ENCODE assay signal across 8 mouse cellular contexts in genomic region chr14:62331866-62332619, GRCm38 (mm10). TPM values are rescaled to one million over a fixed set of nuclear protein-coding genes. Genes with fewer than 3 reads are reported as not detected.
DNase-seq lines count a peak whose midpoint lies in the region; ATAC-seq and TF ChIP-seq lines count a peak whose summit lies in the region.

No protein-coding gene starts in this region.

- H3K9me3 ChIP-seq in G1E (replicated peaks) = no peaks in the 10 kb centered on the region
- H3K9me3 ChIP-seq in forebrain, postnatal 0 days (ENCODE audit: low read length) = no peaks in the 10 kb centered on the region
- no peaks in the 10 kb centered on the region for H3K9me3 ChIP-seq in lung, embryonic 16.5 days (ENCODE audit: control insufficient read depth, low read length)

- TF ChIP-seq CTCF in G1E (IDR thresholded peaks at IDR 0.05; ENCODE audit: low read depth, low read length) = no peak
- no peak for TF ChIP-seq CTCF in forebrain, postnatal 0 days (IDR thresholded peaks at IDR 0.05; ENCODE audit: low read depth)

- DNase-seq in G1E (ENCODE audit: low spot score) = peak; percentile 82
- peak; percentile 89 to 91 for DNase-seq in cerebellum, adult 18-20 months
- peak; percentile 91 for DNase-seq in forebrain, postnatal 0 days
- peak; percentile 41 for DNase-seq in layer of hippocampus, adult 9-10 months (ENCODE audit: low spot score)
- peak; percentile 71 for DNase-seq in ovary, postnatal 10 days (ENCODE audit: low spot score)
- DNase-seq in thymus, postnatal 10 days (ENCODE audit: low spot score in 2 of 2) = peak; percentile 79 to 85

- peak; percentile 72 for ATAC-seq in G1E (ENCODE audit: extremely low read depth, insufficient number of reproducible peaks, low FRiP score, poor library complexity, severe bottlenecking)
- ATAC-seq in forebrain, postnatal 0 days = peak; percentile 89
- peak; percentile 84 to 91 for ATAC-seq in hematopoietic stem cell, adult 5-6 weeks (replicated peaks in 1 of 2; ENCODE audit: insufficient read depth in 1 of 2, low FRiP score in 2 of 2, low TSS enrichment in 1 of 2, low read depth in 1 of 2, poor library complexity in 2 of 2, severe bottlenecking in 2 of 2)
- peak; percentile 85 for ATAC-seq in lung, embryonic 16.5 days (ENCODE audit: low read depth)

- peak overlapping the region; percentile 78 for H3K4me3 ChIP-seq in G1E (ENCODE audit: low read depth, low read length)
- H3K4me3 ChIP-seq in forebrain, postnatal 0 days (ENCODE audit: low read depth, low read length) = peak overlapping the region; percentile 80
- peak overlapping the region; percentile 77 for H3K4me3 ChIP-seq in lung, embryonic 16.5 days (ENCODE audit: low read length)

- H3K27me3 ChIP-seq in G1E (ENCODE audit: insufficient read depth, low read length) = no peaks in the 10 kb centered on the region
- no peaks in the 10 kb centered on the region for H3K27me3 ChIP-seq in forebrain, postnatal 0 days (ENCODE audit: insufficient read depth, low read length)
- no peaks in the 10 kb centered on the region for H3K27me3 ChIP-seq in lung, embryonic 16.5 days (ENCODE audit: control insufficient read depth, insufficient read depth, low read depth, low read length)

- H3K4me1 ChIP-seq in G1E (ENCODE audit: insufficient read depth, low read depth, low read length) = peaks cover 62% of the 10 kb centered on the region
- H3K4me1 ChIP-seq in forebrain, postnatal 0 days (ENCODE audit: insufficient read depth) = peaks cover 13% of the 10 kb centered on the region
- H3K4me1 ChIP-seq in lung, embryonic 16.5 days (replicated peaks; ENCODE audit: control insufficient read depth, insufficient read depth, low read length) = peaks cover 13% of the 10 kb centered on the region

- H3K4me2 ChIP-seq in forebrain, postnatal 0 days (ENCODE audit: low read depth) = peak overlapping the region; percentile 74
- peak overlapping the region; percentile 83 for H3K4me2 ChIP-seq in lung, embryonic 16.5 days (ENCODE audit: low read depth, low read length)

- H3K9ac ChIP-seq in forebrain, postnatal 0 days = peak overlapping the region; percentile 74
- H3K9ac ChIP-seq in lung, embryonic 16.5 days (ENCODE audit: low read length) = peak overlapping the region; percentile 93

- under 1% methylated on average over 62 of the region's 62 CpGs for WGBS in forebrain, postnatal 0 days
- WGBS in lung, embryonic 16.5 days = under 1% methylated on average over 62 of the region's 62 CpGs

- peak overlapping the region; percentile 88 for H3K27ac ChIP-seq in forebrain, postnatal 0 days (ENCODE audit: low read depth, low read length)
- H3K27ac ChIP-seq in lung, embryonic 16.5 days (ENCODE audit: low read length) = peak overlapping the region; percentile 91

- H3K36me3 ChIP-seq in G1E (replicated peaks) = peaks cover 31% of the 10 kb centered on the region
- H3K36me3 ChIP-seq in forebrain, postnatal 0 days (ENCODE audit: insufficient read depth) = no peaks in the 10 kb centered on the region
- no peaks in the 10 kb centered on the region for H3K36me3 ChIP-seq in lung, embryonic 16.5 days (ENCODE audit: control insufficient read depth, insufficient read depth, low read length)

RNA-seq across cellular contexts. Expression of gene Dleu7, which starts 39.2 kb away (rescaled TPM):
- not detected in 2 replicates for total RNA-seq in G1E (2014; fragmentation: Nextera tagmentation)
- total RNA-seq in G1E (2017) = not detected in 2 replicates
- polyA plus RNA-seq in G1E (2012) = not detected in 2 replicates
- 29.3 and 30.1 TPM in 2 replicates for total RNA-seq in forebrain, postnatal 0 days (2014; rRNA removed)
- polyA plus RNA-seq in forebrain, postnatal 0 days (2015; fragmentation: Nextera tagmentation; extraction: Ambion mirVana) = 15.8 and 19.6 TPM in 2 replicates
- total RNA-seq in hematopoietic stem cell, adult 5-6 weeks (2017) = 2.0 and 3.9 TPM in 2 replicates
- polyA plus RNA-seq in lung, embryonic 16.5 days (2015; fragmentation: Nextera tagmentation; extraction: Ambion mirVana) = 0.54 and 0.60 TPM in 2 replicates

RNA-seq across cellular contexts. Expression of gene Rnaseh2b, which starts 39.7 kb away (rescaled TPM):
- 40.0 and 48.9 TPM in 2 replicates for total RNA-seq in G1E (2014; fragmentation: Nextera tagmentation)
- 77.8 and 88.9 TPM in 2 replicates for total RNA-seq in G1E (2017)
- polyA plus RNA-seq in G1E (2012) = 16.5 and 16.8 TPM in 2 replicates
- total RNA-seq in forebrain, postnatal 0 days (2014; rRNA removed) = 20.7 and 21.3 TPM in 2 replicates
- 40.3 and 48.7 TPM in 2 replicates for polyA plus RNA-seq in forebrain, postnatal 0 days (2015; fragmentation: Nextera tagmentation; extraction: Ambion mirVana)
- 57.4 and 60.7 TPM in 2 replicates for total RNA-seq in hematopoietic stem cell, adult 5-6 weeks (2017)
- polyA plus RNA-seq in lung, embryonic 16.5 days (2015; fragmentation: Nextera tagmentation; extraction: Ambion mirVana) = 57.5 and 60.5 TPM in 2 replicates

Comparison
In these comparisons a context has a peak if more than half of its experiments do, and no peak if none do; other contexts are left out.
1. Peak in every context shown above with its lines: DNase-seq, ATAC-seq, H3K4me3 ChIP-seq and H3K27ac ChIP-seq.
2. DNase-seq: peak in every context shown above with its lines; median percentile 91 in forebrain, postnatal 0 days; 90 in cerebellum, adult 18-20 months; 82 in G1E; 82 in thymus, postnatal 10 days; 71 in ovary, postnatal 10 days; 41 in layer of hippocampus, adult 9-10 months.